Mouse (Mus musculus): ENCODE measurements around the gene Ap1g1. TPM values are rescaled to one million over a fixed set of nuclear protein-coding genes. Genes with fewer than 3 reads are reported as not detected.

Gene Ap1g1
- polyA plus RNA-seq, 1 experiment from 2014 or later = 52.9 TPM

DNA sequence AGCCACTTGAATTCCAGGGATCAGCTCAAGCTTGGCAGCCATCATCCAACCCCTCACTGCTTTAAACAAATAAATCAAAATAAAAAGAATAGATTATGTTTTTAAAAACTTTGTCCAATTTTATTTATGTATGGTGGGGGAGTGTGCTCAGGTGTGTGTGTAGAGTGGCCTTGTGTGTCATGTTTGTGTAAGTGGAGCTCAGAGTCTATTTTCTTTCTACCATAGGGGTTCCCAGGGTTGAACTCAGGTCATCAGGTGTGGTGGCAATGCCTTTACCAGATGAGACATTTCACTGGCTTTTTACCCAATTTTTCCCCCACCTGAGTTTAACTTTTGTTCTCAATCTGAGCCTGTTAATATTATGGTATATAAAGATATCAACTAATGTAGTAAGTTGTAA, 20.4 kb downstream of the Ap1g1 start:
- no peaks in the 10 kb centered on the region for H3K9me3 ChIP-seq
- no peak overlapping the region for H3K4me3 ChIP-seq
- ATAC-seq (replicated peaks) = no peak
- H3K27ac ChIP-seq = no peak overlapping the region
- no peak overlapping the region for H3K9ac ChIP-seq
- H3K27me3 ChIP-seq (replicated peaks) = no peaks in the 10 kb centered on the region
- 0 out of 2 replicates have a peak, but pooled peaks cover 3% of the 10 kb centered on the region for H3K4me1 ChIP-seq
- no peaks in the 10 kb centered on the region for H3K36me3 ChIP-seq (replicated peaks)
- H3K4me2 ChIP-seq = no peak overlapping the region

DNA sequence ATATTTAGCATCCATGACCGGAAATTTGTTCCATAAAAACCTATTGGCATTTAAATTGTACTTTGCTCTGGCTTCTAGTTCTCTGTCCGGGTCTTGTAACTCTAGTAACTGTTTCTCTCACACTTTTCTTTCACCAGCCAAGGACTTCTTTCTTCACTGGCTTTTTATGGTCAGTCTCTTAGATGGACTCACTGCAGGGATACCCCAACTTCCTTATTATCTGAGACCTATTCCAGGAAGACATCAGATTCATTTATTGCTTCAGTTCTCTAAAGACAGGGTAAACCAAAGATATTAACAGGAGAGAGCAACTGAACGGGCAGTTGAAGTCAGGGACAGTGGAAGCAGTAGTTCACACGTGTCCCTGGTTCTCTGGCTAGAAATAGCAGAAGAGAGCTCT, 20.9 kb downstream of the Ap1g1 start:
- Histone ChIP-seq H3K4me2 (no peak overlapping the region), H3K27ac (no peak overlapping the region), H3K9ac (no peak overlapping the region), H3K4me1 (0 out of 2 replicates have a peak, but pooled peaks cover 3% of the 10 kb centered on the region), H3K27me3 (replicated peaks) (no peaks in the 10 kb centered on the region), H3K4me3 (no peak overlapping the region), H3K9me3 (no peaks in the 10 kb centered on the region), H3K36me3 (replicated peaks) (no peaks in the 10 kb centered on the region)
- no peak for ATAC-seq (replicated peaks)
- WGBS = 84% methylated on average over 4 of the region's 4 CpGs

DNA sequence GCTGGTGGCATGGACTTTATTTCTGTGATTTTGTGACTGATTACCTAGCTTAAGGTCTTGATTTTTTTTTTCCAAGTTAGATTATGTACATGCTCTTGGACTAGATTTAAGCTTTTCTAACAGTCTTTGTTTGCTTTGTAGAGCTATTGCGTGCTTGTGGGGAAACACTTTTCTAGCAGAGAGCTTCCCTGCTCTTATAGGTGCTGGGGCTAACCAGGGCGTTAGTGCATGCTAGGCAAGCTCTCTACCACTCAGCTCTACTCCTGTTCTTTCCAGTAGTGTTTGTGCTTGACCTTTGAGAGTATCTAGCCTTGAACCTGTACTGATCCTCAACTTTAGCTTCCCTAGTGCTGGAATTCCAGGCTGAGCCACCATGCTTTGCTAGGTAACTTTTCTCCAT, 22.0 kb downstream of the Ap1g1 start:
- WGBS = 83% methylated on average over 2 of the region's 2 CpGs
- H3K4me1 ChIP-seq = 0 out of 2 replicates have a peak, but pooled peaks cover 3% of the 10 kb centered on the region
- H3K4me3 ChIP-seq = no peak overlapping the region
- no peak overlapping the region for H3K4me2 ChIP-seq
- H3K27me3 ChIP-seq (replicated peaks) = no peaks in the 10 kb centered on the region
- H3K36me3 ChIP-seq (replicated peaks) = no peaks in the 10 kb centered on the region
- no peaks in the 10 kb centered on the region for H3K9me3 ChIP-seq
- no peak overlapping the region for H3K27ac ChIP-seq
- H3K9ac ChIP-seq = no peak overlapping the region
- ATAC-seq (replicated peaks) = no peak

DNA sequence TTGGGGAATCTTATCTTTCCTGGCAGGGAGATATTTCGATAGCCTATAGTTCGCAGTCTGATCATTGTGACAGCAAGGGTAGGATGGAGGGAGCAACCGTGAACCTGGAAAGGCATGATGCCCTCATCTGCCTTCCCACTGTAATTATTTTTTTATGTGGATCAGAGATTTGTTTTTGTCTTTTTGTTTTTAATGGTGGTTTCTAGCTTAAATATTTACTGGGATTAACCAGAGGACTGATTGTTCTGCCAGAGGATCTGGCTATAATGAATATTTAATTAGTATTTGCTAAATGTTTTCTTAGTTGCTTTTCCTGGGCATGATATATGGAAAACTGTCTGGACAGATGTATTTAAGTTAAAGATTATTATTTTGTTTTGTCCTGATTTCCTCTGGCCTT, 24.9 kb downstream of the Ap1g1 start:
- no peak overlapping the region for H3K27ac ChIP-seq
- no peaks in the 10 kb centered on the region for H3K27me3 ChIP-seq (replicated peaks)
- H3K36me3 ChIP-seq (replicated peaks) = no peaks in the 10 kb centered on the region
- no peaks in the 10 kb centered on the region for H3K9me3 ChIP-seq
- no peak for ATAC-seq (replicated peaks)
- 96% methylated on average over 3 of the region's 3 CpGs for WGBS
- H3K4me1 ChIP-seq = 0 out of 2 replicates have a peak, but pooled peaks cover 3% of the 10 kb centered on the region
- no peak overlapping the region for H3K4me3 ChIP-seq
- no peak overlapping the region for H3K9ac ChIP-seq
- H3K4me2 ChIP-seq = no peak overlapping the region

DNA sequence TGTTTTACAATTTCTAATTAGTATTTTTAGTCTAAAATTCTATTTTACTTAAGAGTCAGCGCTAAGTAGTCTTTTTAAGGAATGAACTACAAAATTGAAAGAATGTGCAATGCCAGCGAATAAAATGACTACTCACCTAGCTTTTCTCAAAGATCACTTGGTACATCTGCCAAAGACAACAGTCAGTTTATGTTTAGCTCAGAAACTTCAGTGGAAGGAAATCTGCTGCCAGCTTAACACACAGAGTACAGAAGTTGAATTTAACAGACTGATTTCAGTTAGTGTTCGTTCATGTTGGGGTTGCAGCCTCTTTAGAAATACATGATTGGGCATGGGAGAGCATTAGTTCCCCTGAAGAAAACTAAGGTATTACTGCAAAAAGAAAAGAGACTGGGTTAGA, 25.4 kb downstream of the Ap1g1 start:
- H3K4me3 ChIP-seq = no peak overlapping the region
- no peak overlapping the region for H3K27ac ChIP-seq
- no peak overlapping the region for H3K4me2 ChIP-seq
- H3K9me3 ChIP-seq = no peaks in the 10 kb centered on the region
- 95% methylated on average over 3 of the region's 3 CpGs for WGBS
- ATAC-seq (replicated peaks) = no peak
- H3K4me1 ChIP-seq = 0 out of 2 replicates have a peak, but pooled peaks cover 3% of the 10 kb centered on the region
- no peak overlapping the region for H3K9ac ChIP-seq
- H3K36me3 ChIP-seq (replicated peaks) = no peaks in the 10 kb centered on the region
- H3K27me3 ChIP-seq (replicated peaks) = no peaks in the 10 kb centered on the region

DNA sequence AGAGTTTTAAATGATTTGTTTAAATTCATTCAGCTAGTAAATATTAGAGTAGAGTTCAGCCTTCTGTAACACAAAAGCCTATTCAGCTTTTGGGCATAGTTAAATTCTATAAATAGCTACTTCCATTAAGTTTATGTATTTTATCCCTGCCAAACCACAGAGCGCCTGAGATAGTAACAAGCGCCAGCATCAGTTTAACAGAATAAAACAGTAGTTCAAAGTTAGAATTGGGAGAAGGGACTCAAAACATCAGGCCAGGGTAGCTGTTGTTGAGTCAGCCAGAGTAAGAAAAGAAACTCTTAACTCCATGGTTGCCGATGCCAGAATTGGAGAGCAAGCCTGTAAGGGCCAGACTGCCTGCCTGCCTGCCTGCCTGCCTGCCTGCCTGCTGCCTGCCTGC, 28.2 kb downstream of the Ap1g1 start:
- Histone ChIP-seq H3K9me3 (no peaks in the 10 kb centered on the region), H3K9ac (no peak overlapping the region), H3K36me3 (replicated peaks) (no peaks in the 10 kb centered on the region), H3K4me3 (no peak overlapping the region), H3K27ac (no peak overlapping the region), H3K4me1 (no peaks in the 10 kb centered on the region), H3K27me3 (replicated peaks) (no peaks in the 10 kb centered on the region), H3K4me2 (no peak overlapping the region)
- 83% methylated on average over 3 of the region's 3 CpGs for WGBS
- no peak for ATAC-seq (replicated peaks)

DNA sequence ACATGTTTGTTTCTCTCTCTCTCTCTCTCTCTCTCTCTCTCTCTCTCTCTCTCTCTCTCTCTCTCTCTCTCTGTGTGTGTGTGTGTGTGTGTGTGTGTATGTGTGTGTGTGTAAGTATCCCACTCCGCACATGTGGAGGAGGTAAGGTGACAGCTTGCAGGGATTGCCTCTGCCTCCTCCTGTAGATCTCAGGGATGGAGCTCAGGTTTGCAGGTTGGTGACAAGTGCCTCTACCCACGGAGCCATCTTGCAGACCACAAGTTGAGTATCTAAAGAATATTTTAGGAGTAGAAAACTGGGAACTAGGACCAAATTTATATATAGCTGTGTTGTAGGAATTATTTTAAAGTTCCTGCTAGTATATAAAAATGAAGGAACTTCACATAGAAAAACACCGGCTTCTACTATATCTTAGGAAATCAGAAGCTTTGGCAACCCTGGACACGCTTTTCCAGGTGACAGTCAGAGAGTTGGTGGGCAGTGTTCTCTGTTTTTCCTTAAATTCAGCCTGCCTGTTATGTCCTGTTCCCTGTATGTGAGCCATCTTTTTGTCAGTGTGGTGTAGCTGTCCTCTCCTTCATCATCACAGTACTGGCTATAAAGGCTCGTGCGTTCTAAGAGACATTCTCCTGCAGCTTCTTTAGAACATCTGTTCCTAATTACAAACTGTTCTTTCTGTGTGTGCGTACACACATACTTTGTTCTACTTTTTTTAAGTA, 29.2 kb downstream of the Ap1g1 start:
- Histone ChIP-seq H3K36me3 (replicated peaks) (no peaks in the 10 kb centered on the region), H3K27ac (no peak overlapping the region), H3K9ac (no peak overlapping the region), H3K4me1 (no peaks in the 10 kb centered on the region), H3K9me3 (no peaks in the 10 kb centered on the region), H3K27me3 (replicated peaks) (no peaks in the 10 kb centered on the region), H3K4me2 (no peak overlapping the region), H3K4me3 (no peak overlapping the region)
- no peak for ATAC-seq (replicated peaks)
- WGBS = 92% methylated on average over 7 of the region's 7 CpGs

DNA sequence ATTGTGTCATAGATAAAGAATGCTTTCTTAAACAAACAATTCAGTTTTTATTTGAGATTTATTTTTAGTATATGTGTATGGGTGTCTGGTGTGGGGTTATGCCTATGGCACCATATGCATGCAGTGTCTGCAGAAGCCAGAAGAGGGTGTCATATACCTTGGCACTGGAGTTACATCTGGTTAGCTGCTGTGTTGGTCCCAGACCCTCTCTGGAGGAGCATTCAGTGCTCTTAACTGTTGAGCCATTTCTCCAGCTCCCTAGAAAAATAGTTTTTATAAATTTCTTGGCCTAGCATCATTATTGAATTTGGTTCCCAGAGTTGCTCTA, 29.7 kb downstream of the Ap1g1 start:
- Histone ChIP-seq H3K36me3 (replicated peaks) (no peaks in the 10 kb centered on the region), H3K4me3 (no peak overlapping the region), H3K4me2 (no peak overlapping the region), H3K9ac (no peak overlapping the region), H3K9me3 (no peaks in the 10 kb centered on the region), H3K4me1 (no peaks in the 10 kb centered on the region), H3K27me3 (replicated peaks) (no peaks in the 10 kb centered on the region), H3K27ac (no peak overlapping the region)
- ATAC-seq (replicated peaks) = no peak

DNA sequence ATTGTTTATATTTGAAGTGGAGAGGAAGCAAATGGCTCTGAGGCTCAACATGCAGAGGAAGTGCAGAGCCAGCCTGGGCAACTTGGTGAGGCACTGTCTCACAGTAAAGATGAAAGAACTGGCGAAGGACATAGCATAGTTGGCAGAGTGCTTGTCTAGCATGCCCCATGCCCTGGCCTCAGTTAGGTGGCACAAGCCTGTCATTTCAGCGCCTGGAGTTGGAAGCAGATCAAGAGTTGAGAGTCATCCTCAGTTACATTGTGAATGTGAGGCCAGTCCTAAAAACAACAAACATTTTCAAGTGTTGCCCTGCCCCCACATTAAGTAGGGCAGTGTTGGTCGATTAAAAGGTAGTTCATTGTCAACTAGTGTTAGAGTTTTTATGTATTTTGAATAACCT, 32.1 kb downstream of the Ap1g1 start:
- H3K27ac ChIP-seq = no peak overlapping the region
- no peaks in the 10 kb centered on the region for H3K36me3 ChIP-seq (replicated peaks)
- WGBS = 69% methylated on average over 3 of the region's 3 CpGs

DNA sequence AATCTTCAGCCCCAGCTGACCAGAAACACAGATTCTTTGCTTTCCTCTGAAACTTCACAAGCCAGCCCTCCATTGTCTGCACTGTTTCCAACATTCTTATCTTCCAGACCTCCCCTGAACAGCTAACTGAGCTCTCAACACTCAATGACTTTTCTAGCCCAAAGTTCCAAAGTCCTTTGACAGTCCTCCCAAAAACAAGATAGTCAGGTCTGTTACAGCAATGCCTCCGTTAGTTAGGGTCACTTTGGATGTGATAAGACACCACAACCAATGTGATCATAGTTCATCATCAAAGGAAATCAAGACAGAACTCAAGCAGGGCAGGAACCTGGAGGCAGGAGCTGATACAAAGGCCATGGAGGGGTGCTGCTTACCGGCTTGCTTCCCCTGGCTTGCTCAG, 36.9 kb downstream of the Ap1g1 start:
- Histone ChIP-seq H3K9me3 (no peaks in the 10 kb centered on the region), H3K27me3 (replicated peaks) (no peaks in the 10 kb centered on the region), H3K4me2 (no peak overlapping the region), H3K27ac (no peak overlapping the region), H3K4me1 (no peaks in the 10 kb centered on the region), H3K9ac (no peak overlapping the region), H3K36me3 (replicated peaks) (no peaks in the 10 kb centered on the region), H3K4me3 (no peak overlapping the region)
- WGBS = 91% methylated on average over 2 of the region's 2 CpGs
- no peak for ATAC-seq (replicated peaks)

More for the DNA sequence above, 32.1 kb downstream of the Ap1g1 start:
- Histone ChIP-seq H3K9ac (no peak overlapping the region), H3K4me1 (no peaks in the 10 kb centered on the region), H3K9me3 (no peaks in the 10 kb centered on the region), H3K4me2 (no peak overlapping the region), H3K4me3 (no peak overlapping the region), H3K27me3 (replicated peaks) (no peaks in the 10 kb centered on the region)
- ATAC-seq (replicated peaks) = no peak

DNA sequence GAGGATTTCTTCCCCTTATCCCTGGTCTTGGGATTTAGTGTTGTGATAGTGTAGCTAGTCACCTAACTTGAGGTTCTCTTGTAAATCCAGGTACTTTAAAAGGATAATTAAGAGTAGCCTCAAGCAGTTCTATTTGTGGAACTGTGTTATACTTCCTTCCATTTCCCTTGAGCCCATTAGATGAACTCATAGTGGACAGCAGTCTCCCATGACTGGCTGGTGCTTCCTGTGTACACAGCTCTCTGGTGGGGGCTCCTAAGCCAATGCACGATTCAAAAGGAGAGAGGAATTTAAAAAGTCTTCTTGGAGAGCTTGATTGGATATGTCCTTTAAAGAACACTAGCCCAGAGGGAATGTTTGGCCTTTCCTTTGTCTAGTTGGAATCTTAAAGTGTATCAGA, 39.6 kb downstream of the Ap1g1 start:
- H3K27me3 ChIP-seq (replicated peaks) = no peaks in the 10 kb centered on the region
- no peak overlapping the region for H3K9ac ChIP-seq
- no peaks in the 10 kb centered on the region for H3K36me3 ChIP-seq (replicated peaks)
- H3K4me3 ChIP-seq = no peak overlapping the region
- no peaks in the 10 kb centered on the region for H3K4me1 ChIP-seq
- ATAC-seq (replicated peaks) = no peak
- no peak overlapping the region for H3K4me2 ChIP-seq
- 42% methylated on average over 1 of the region's 1 CpGs for WGBS
- H3K27ac ChIP-seq = no peak overlapping the region
- H3K9me3 ChIP-seq = no peaks in the 10 kb centered on the region

DNA sequence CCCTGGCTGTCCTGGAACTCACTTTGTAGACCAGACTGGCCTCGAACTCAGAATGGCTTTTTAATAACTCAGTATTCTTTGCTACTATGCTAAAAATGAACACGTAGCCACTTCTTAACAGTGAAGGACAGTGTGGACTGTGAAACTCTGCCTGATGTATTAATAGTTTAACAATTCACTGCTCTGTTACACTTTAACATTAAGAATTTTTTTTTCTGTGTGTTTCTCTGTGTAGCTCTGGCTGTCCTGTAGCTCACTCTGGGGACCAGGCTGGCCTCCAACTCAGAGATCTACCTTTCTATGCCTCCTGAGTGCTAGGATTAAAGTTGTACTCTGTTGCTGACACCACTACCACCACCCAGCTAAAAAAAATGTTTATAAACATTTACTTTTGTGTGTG, 45.2 kb downstream of the Ap1g1 start:
- no peaks in the 10 kb centered on the region for H3K4me1 ChIP-seq
- no peak for ATAC-seq (replicated peaks)

DNA sequence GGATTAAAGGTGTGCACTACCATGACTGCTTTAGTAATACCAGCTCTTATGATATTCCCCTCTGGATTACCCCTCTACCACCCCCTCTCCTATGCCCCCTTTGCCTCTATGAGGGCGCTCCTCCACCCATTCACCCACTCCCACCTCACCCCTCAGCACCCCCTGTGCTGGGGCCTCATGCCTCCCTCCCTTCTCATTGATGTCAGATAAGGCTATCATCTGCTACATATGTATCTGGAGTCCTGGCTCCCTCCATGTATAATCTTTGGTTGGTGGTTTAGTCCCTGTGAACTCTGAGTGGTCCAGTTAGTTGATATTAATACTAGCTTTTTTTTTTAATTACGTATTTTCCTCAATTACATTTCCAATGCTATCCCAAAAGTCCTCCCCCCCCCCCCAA, 61.5 kb downstream of the Ap1g1 start:
- WGBS = 93% methylated on average over 2 of the region's 2 CpGs

More for the DNA sequence above, 45.2 kb downstream of the Ap1g1 start:
- no peaks in the 10 kb centered on the region for H3K27me3 ChIP-seq (replicated peaks)
- no peak overlapping the region for H3K4me2 ChIP-seq
- H3K36me3 ChIP-seq (replicated peaks) = no peaks in the 10 kb centered on the region
- H3K9me3 ChIP-seq = no peaks in the 10 kb centered on the region
- no peak overlapping the region for H3K27ac ChIP-seq
- no peak overlapping the region for H3K9ac ChIP-seq
- WGBS = 89% methylated on average over 2 of the region's 2 CpGs
- no peak overlapping the region for H3K4me3 ChIP-seq

More for the DNA sequence above, 61.5 kb downstream of the Ap1g1 start:
- Histone ChIP-seq H3K9me3 (no peaks in the 10 kb centered on the region), H3K9ac (no peak overlapping the region), H3K4me3 (no peak overlapping the region), H3K4me2 (no peak overlapping the region), H3K4me1 (no peaks in the 10 kb centered on the region), H3K27me3 (replicated peaks) (no peaks in the 10 kb centered on the region), H3K27ac (no peak overlapping the region), H3K36me3 (replicated peaks) (peaks cover 23% of the 10 kb centered on the region)
- no peak for ATAC-seq (replicated peaks)

All from midbrain, embryonic 15.5 days (tissue).